Mouse (Mus musculus): Measurements from ENCODE around the gene Rufy1.

Gene Rufy1

DNA sequence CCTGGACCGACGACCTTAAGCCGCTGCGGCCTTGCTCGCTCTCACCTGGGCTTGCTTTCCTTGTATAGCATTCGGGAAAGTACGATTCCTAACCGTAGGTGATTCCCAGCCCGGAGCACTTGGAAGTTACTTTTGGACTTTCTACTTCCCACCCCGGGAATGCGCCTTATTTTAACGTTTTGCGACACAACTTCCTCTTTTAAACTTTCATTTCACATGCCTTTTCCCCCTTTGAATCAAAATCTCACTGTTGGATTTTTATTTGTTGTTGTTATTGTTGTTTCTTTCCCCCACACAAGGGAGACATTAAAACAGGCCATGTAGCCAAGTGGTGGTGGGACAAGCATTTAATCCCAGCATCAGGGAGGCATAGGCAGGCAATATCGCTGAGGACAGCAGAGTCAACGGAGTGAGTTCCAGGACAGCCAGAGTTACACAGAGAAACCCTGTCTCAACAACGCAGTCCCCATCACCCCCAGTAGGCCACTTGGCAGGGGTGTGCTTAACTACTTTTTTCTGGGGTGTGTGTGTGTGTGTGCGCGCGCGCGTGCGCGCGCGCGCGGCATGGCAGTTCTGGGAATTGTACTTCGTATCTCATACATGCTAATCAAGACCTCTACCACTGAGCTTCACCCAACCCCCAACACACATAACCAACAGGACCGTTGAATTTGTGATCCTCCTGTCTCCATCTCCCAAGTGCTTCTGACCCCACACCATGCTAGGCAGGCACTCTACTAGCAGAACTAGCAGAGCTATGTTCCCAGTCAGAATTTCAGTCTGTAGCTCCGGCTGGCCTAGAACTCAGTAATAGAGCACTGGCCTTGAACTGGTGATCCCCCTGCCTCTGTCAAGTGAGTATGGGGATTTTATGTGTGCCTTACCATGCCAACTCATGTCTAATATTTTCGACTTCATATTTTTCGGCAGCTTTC is 476 bp upstream of the Rufy1 start:
- no peak for DNase-seq (ENCODE audit: low spot score in 2 of 2)

DNA sequence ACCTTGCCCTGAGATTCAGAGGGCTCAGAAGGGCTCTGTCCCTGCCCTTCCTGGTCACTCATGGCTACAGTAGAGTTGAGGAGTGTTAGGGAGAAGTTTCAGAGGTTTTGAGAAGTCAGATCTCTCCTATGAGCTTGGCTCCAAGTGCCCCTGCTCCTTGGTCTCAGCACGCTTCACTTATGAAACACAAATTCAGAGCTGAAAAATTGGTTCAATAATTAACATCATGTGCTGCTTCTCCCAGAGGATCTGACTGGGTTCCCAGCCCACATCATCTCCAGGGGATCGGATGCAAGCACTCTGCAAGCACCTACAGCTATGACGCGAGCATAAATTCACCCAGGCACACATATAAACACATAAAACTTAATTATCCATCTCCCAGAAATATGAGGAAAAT is 4.9 kb downstream of the Rufy1 start:
- no peak for DNase-seq (ENCODE audit: low spot score in 2 of 2)

DNA sequence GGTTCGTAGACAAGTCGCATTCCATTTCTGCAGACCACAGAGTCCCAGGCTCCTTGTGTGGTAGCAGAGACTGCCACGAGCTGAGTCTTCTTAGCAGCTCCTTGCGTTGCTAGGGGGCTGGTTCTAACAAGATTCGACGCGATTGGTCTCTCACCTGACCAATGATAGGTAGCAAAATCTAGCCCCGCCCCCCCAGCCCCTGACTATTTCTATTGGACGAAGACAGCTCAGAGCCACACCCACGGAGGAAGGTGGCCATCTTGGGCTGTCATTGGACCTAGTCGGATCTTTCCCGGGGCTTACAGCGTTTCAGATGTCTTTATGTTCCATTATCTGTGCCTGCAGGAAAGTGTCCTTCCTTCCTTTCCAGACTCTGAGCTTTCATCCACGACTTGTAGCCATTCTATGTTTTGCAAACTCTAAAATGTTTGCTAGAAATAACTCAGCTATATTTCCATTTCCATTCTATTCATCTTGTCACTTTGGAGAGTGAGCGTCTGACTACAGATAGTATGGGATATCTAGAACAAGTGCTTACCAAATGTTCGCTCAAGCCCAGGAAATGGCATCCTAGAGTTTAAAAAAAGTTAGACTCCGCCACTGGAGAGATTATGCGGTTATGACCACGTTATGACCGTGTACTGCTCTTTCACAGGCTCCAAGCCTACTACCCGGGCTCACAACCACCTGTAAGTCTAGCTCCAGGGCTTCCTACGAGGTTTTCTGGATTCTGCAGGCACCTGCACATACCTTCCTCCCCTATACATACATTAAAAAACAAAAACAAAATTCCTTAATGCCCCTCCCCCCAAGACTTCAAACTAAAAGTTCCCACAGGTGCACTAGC is 8.8 kb downstream of the Rufy1 start:
- peak; percentile 58 to 59 for DNase-seq (ENCODE audit: low spot score in 2 of 2)

DNA sequence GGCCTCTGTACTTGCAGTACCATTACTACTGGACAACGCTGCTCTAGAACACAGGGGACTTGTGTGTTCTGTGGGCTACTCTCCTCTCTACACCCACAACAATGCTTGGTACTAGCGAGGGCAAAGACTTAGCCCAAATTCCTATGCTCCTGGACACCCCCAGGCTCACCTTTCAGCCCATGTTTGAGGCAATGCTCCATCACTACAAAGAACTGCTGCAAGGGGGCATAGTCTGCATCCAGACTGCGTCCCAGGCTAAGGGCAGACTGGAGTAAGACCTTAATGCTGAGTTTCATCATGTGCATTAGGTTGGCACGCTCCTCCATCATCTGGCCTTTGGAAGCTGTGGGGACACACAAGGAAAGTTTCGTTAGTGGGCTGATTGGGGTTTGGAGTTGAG is 9.5 kb downstream of the Rufy1 start:
- DNase-seq (ENCODE audit: low spot score in 2 of 2) = no peak

DNA sequence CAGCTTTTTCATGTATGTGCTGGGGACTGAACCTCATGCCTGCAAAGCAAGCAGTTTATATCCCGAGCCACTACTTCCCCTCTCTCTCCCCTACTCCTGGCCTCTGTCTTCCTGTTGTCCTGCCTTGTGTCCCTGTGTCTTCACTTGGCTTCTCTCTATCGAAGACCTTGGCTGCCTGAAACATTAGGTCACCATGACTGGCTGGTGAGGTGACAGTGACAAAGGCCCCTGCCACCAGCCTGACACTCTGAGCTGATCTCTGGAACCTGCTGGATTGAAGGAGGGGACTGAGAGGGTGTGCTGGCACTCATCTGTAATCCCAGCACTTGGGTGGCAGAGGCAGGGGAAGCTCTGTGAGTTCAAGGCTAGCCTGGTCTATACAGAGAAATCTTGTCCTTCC is 13.1 kb downstream of the Rufy1 start:
- DNase-seq (ENCODE audit: low spot score in 2 of 2) = no peak

DNA sequence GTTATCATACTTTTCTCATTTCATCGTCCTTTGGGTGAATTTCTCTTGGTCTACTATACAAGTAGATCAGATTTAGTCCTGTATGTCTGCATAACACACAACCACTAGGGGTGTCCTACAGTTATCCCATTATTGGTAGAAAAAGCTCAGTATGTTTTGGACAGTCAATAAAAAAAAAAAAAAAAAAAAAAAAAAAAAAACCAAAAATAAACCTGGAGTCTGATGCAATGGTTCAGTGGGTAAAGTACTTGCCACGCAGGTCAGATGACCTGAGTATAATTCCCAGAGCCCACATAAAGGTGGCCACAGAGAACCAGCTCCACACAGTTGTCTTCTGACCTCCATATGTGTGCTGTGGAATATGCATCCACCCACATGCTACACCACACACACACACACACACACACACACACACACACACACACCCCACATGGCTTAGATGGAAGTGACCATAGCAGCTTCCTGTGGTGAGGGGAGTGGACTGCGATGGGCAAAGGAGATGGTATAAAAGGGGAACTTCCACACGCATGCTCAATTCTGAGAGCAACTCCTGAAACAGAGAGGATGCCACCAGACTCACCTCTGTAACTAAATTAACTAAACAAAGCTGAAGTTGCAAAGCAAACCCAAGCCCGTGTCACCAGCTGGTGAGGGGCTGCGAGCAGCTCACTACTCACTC is 15.2 kb downstream of the Rufy1 start:
- no peak for DNase-seq (ENCODE audit: low spot score in 2 of 2)

DNA sequence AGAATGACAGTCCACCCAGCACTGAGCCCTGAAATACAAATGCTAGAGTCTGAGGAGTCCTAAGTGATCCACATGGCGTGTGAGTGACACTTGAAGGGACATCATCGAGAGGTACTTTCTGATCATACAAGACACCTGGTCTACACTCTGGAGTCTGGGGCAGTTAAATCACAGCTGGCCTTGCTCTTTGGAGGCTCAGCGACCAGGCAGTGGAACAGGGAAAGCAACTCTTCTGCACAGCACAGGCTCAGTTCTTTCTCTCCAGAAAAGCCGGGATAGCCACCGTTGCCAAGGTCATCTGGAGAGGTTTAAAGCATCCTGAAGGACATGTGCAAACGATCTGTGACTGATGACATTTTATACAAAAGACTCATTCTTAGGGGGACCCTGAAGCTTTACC is 23.7 kb downstream of the Rufy1 start:
- DNase-seq (ENCODE audit: low spot score in 2 of 2) = no peak

DNA sequence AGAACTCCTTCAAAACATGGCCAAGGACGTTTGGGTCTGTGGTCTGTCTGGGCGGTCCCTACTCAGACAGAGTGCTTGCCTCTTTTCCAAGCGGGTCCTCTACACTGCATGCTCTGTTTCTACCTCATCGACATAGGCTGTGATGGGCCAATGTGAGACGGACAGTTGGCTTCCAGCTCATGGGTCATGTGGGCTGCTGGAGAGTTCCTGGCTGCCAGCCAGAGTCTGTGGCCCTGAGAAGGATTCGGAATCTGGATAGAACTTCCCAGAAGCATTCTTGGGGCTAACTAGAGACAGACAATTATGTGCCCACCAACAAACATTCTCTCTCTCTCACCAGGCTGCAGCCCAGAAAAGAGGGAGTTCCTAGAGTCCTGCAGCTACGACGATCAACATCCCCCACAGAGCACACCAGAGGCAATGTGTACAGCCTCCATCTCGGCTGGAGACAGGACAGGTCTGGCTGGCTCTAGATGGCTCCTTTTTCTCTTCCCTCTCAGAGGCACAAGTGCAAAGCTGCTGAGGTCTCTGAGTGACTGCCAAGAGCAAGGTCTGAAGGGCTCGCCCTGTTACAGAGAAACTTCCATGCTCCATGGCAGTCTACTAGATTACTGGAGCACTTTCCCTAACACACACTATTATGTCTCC is 27.4 kb downstream of the Rufy1 start:
- no peak for DNase-seq (ENCODE audit: low spot score in 2 of 2)

DNA sequence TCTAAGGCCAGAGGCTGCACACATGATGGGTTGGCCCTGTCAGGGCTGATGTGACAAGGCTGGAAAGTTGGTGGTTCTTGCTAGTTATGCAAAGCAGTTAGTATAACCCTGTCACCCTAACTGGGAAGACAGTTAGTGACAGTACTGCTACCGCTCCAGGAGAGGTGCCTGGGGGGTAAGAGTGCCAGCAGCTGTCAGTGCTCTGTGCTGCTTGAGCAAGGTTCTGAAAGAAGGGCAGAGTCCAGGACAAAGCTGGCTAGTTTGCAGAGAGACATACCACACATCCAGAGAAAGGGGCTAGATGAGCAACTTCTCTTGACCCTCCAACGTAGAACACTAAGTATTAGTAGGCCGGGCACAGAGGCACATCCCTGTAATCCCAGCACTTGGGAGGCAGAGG is 28.4 kb downstream of the Rufy1 start:
- DNase-seq (ENCODE audit: low spot score in 2 of 2) = no peak

DNA sequence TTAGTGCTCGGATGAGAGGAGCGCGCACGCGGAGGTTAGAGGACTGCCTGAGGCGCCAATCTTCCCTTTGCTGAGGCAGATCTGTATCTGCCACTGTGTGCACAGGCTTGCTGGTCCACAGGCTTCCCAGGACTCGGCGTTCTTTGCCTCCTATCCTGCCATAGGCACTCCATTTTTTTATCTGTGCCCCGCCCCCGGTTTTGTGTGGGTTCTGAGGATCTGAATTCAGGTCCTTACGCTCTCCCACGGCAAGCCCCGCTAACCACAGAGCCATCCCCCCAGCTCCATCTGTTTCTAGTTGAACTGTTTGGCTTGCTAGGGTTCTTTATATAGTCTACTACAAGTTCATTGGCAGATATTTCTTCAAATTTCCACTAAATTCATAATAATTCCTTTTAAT is 32.1 kb downstream of the Rufy1 start:
- DNase-seq (ENCODE audit: low spot score in 2 of 2) = no peak

GRCm38 (mm10) chr11:50397316-50397715 is 33.6 kb downstream of the Rufy1 start:
- DNase-seq (ENCODE audit: low spot score in 2 of 2) = no peak

DNA sequence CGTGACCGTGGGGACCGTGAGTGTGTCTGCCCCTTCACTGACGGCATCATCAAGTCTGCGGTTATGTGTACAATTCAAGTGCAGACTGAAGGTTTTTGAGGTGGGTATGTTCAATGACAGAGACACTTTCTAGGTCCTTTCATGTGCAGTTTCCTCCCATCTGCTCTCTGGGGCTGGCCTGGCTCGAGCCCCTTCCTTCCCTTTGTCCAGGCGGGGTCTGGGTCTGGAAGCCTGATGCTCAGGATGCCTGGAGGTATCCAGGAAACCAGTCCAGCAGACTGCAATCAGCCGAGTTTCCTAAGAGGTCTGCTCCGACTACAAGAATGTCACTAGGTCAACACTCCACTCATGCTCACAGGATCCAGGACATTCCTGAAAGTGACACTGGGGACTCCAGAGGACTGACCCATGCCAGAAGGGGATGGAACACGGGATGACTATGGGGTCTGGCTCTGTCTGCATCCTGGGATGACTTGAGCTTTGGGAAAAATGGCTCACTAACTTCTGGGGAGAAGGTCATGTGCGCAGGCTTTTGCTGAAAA is 34.1 kb downstream of the Rufy1 start:
- no peak for DNase-seq (ENCODE audit: low spot score in 2 of 2)

GRCm38 (mm10) chr11:50394731-50395130 is 36.2 kb downstream of the Rufy1 start:
- DNase-seq (ENCODE audit: low spot score in 2 of 2) = no peak

GRCm38 (mm10) chr11:50393306-50393705 is 37.6 kb downstream of the Rufy1 start:
- DNase-seq (ENCODE audit: low spot score in 2 of 2) = no peak

GRCm38 (mm10) chr11:50391272-50391960 is 39.5 kb downstream of the Rufy1 start:
- DNase-seq (ENCODE audit: low spot score in 2 of 2) = no peak

DNA sequence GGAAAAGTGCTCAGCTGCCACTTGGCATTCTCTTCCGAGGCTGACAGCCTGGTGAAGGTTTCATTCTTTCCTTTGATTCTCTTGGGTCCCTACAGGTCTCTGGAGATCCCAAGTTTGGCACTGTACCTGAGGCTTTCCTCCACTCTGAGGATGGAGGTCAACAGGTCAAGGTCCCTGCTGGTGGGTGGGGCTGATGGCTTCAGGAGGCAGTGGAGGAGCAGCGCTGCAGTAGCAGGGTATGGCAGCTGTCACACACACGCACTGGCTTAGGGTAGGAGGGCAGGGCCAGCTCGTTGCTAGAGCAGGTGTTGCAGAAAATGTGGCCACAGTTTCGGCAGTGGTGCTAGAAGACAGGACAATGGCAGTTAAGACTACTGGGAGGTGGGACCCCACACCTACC is 41.3 kb downstream of the Rufy1 start:
- no peak for DNase-seq (ENCODE audit: low spot score in 2 of 2)

DNA sequence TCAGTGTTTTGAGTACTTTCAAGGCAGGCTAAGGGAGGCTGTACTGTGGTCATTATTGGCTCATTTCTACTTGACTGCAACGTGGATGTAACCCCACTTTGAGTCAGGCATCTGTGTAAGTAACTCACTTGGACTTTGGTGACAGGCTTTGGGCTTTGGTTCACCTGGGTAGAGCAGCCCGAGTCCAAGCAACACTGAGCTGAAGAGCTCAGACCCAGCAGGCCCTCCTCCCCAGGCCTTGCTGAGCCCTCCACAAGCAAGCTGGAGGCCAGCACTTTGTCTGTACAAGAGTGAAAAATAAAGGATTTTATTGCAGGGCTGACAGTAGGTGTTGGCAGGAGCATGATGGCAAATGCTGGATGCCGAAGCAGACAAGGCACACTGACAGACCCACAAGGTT is 41.9 kb downstream of the Rufy1 start:
- DNase-seq (ENCODE audit: low spot score in 2 of 2) = no peak

DNA sequence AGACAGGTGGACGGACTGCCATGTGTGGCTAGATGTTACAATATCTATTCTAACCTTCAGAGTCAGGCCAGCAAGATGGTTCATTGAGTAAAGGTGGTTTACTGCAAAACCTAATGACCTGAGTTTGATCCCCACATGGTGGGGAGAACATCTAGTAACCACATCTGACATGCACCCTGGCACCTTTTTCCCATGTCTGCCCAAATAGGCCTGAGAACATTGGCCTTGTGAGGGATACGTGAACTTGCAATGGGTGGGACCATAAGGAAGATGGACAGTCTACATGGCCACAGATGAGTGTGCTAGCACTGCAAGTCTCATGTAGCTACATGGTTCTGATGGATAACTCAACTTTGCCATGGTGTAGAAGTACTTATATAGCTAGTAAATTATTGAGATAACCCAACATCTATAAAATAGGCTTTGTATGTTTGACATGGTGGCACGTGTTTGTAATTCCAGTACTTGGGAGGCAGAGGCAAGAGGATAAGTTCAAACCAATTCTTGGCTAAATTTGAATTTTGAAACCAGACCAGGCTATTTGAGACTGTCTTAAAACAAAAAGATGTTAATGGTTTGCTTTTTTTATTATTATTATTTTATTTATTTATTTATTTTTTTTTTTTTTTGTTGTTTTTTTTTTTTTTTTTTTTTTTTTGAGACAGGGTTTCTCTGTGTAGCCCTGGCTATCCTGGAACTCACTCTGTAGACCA is 42.6 kb downstream of the Rufy1 start:
- no peak for DNase-seq (ENCODE audit: low spot score in 2 of 2)

- no peak for DNase-seq (ENCODE audit: low spot score in 2 of 2)
Observed at GRCm38 (mm10) chr11:50387697-50388096, 43.2 kb downstream of the Rufy1 start.

DNA sequence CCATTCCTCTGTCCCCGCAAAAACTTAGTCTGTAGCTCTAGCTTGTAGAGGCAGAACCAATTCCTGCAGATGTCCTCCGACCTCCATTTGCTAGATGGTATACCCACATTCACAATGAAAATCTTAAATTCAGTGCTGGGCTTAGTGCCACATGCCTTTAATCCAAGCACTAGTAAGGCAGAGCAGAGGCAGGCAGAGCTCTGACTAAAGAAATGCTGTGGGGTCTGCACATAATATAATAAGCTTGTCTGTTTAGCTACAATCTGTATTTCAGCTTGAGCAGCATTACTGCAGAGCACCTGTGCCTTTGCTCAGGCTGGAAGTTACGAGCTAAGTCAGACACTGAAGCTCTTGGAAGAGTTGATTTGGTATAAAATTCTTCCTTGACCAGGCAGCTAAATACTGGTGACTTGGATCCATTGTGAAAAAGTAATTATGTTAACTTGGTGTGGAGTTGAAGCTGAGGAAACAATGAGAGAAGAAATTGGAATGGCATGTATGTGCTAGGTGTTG is 43.7 kb downstream of the Rufy1 start:
- DNase-seq (ENCODE audit: low spot score in 2 of 2) = no peak

All from left cerebral cortex, adult 9 months (tissue).